Comparison of ENCODE assay signal across 1 mouse cellular context in the genomic region with DNA sequence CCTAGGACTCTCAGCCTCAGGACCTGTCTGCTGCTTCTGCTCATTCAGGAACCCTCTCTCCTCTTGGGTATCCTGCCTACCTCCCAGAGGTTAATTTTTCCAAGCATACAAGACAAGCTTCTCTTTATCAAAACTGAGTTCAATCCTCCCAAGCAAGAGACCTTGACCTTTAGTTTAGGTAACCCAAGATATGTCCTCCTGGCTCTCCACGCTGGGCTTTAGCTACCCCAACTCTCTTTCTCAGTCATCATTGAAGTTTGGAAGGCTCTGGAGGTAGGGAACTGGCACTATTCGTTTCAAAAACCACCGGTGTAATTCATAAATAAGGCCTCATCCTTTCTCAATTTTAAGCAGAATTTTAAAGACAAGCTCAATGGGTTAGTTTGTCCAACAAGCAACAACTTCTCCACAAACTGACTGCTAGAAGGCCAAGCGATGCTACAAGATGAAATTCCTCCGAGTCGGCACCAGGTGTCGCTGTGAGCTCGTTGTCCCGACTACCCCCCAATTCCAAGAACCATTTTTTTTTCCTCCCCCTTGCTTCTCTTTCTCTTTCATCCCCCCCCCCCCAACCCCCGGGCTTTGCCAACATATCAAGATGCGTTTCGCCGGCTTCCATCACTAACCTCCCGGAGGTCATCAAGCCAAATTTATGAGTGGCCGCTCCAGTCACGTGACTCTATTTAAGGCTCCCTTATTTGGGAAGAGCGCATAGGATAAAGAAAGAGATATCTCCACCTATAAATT.
TF ChIP-seq lines count a peak whose summit lies in the region.

No protein-coding gene starts in this region.

TF ChIP-seq in CH12.LX, 34 proteins besides CTCF, POLR2A, EP300 and RAD21:
- TF ChIP-seq ZNF384 (IDR thresholded peaks at IDR 0.05; ENCODE audit: low read depth, low read length) (peak; percentile 91), ZC3H11A (IDR thresholded peaks at IDR 0.05; ENCODE audit: low read depth, low read length) (peak; percentile 91), USF1 (IDR thresholded peaks at IDR 0.05; ENCODE audit: low read depth, low read length) (peak; percentile 52), MAFK (IDR thresholded peaks at IDR 0.05; ENCODE audit: insufficient replicate concordance, low read length) (no peak), SMC3 (IDR thresholded peaks at IDR 0.05; ENCODE audit: low read depth, low read length) (peak; percentile 97)
